Mouse (Mus musculus): Measurements from ENCODE around the gene Sult1c1. TPM values are rescaled to one million over a fixed set of nuclear protein-coding genes. Genes with fewer than 3 reads are reported as not detected.

Sult1c1 gene
- not detected for polyA plus RNA-seq (2014; fragmentation: Illumina TruSeq; extraction: RNeasy Lipid Tissue Mini Kit (QIAGEN cat#74804); ENCODE audit: insufficient read depth, low read depth, low replicate concordance)

GRCm38 (mm10) chr17:53990574-53990973 is at the start of gene Sult1c1:
TSS of gene Sult1c1 (minus strand) at chr17:53990674.

Other genes starting within 250 kb of the Sult1c1 start
- gene Sult1c2, start 144.3 kb downstream of the Sult1c1 start, polyA plus RNA-seq (2014; fragmentation: Illumina TruSeq; extraction: RNeasy Lipid Tissue Mini Kit (QIAGEN cat#74804); ENCODE audit: insufficient read depth, low read depth, low replicate concordance), result 0.17 TPM